Mouse (Mus musculus) forebrain, postnatal 0 days (tissue): ENCODE measurements around the gene Prss29. TPM values are rescaled to one million over a fixed set of nuclear protein-coding genes. Genes with fewer than 3 reads are reported as not detected.

Experiments used
- ATAC-seq: fragments of 200-750 bp; cut with Nextera tagmentation; 2 replicates; pipeline ENCODE4 v1.8.0; 2017; ENCODE audit warnings: mild to moderate bottlenecking, moderate library complexity
- DNase-seq: peaks from one replicate; pipeline ENCODE4 v3.0.0-alpha.2; 2015
- H3K27ac ChIP-seq: fragments of 300-500 bp; sonication (generic); 2 replicates; pipeline ENCODE4 v1.5.1; 2014; ENCODE audit warnings: low read depth, mild to moderate bottlenecking, antibody characterized with exemption, low read length, moderate library complexity, mixed read lengths
- H3K27me3 ChIP-seq: fragments of 300-500 bp; sonication (generic); 2 replicates; pipeline ENCODE4 v1.6.1; 2014; ENCODE audit warnings: mild to moderate bottlenecking, low read length, mixed read lengths; ENCODE audit not compliant: insufficient read depth
- H3K36me3 ChIP-seq: fragments of 300-500 bp; sonication (generic); 2 replicates; pipeline ENCODE4 v1.6.1; 2014; ENCODE audit warnings: mild to moderate bottlenecking, moderate library complexity; ENCODE audit not compliant: insufficient read depth
- H3K4me1 ChIP-seq: fragments of 300-500 bp; sonication (generic); 2 replicates; pipeline ENCODE4 v1.6.1; 2014; ENCODE audit warnings: antibody characterized with exemption; ENCODE audit not compliant: insufficient read depth
- H3K4me2 ChIP-seq: fragments of 300-500 bp; sonication (generic); 2 replicates; pipeline ENCODE4 v1.6.1; 2014; ENCODE audit warnings: low read depth, mild to moderate bottlenecking, moderate library complexity
- H3K4me3 ChIP-seq: fragments of 300-500 bp; sonication (generic); 2 replicates; pipeline ENCODE4 v1.5.1; 2014; ENCODE audit warnings: low read depth, low read length, mixed read lengths
- H3K9ac ChIP-seq: fragments of 300-500 bp; sonication (generic); 2 replicates; pipeline ENCODE4 v1.6.1; 2014; ENCODE audit warnings: mild to moderate bottlenecking
- H3K9me3 ChIP-seq: fragments of 300-500 bp; sonication (generic); 2 replicates; pipeline ENCODE4 v1.6.1; 2016; ENCODE audit warnings: low read length
- CTCF ChIP-seq: sonication (generic); IDR thresholded peaks from 2 replicates; pipeline ENCODE4 v1.5.1; 2016; ENCODE audit warnings: antibody characterized with exemption, control low read depth, low read depth
- WGBS: fragments of 180-500 bp; shearing (Covaris S2); extraction: QIAGEN DNeasy Blood & Tissue Kit; methylation state at CpG from one replicate; pipeline ENCODE4 v1.1.7; 2014; 5-methylcytosine and 5-hydroxymethylcytosine counted together
- polyA plus RNA-seq: library from polyadenylated mRNA; unstranded; fragments of >200 nt; fragmentation: Nextera tagmentation; extraction: Ambion mirVana; gene quantifications from 2 replicates; pipeline ENCODE4 v1.2.1, GENCODE M21; 2015
- total RNA-seq: library from RNA; depleted of rRNA; stranded (reverse); fragments of >200 nt; gene quantifications from 2 replicates; pipeline ENCODE4 v1.2.3, GENCODE M21; 2014

The Prss29 gene
- total and polyA plus RNA-seq, 2 experiments from 2014 or later, result not detected

DNA sequence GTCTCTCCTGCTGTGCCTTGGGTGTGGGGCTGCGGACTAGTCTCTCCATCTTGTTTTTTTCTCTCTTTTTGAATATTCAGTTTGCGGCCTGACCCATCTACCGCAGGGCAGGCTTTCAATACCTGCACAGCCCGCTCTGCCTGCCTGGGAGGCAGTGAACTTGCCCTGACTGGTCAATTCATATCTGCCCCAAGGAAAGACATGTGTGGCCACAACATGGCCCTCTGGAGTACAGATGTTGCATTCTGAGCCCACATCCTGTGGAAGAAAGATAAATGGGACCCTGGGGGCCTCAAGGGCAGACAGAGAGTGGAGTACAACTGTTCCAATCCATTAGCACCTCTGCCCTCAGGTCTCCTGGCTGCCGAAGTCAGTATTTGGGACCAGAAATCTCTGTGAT lies 20.4 kb upstream of the Prss29 start, which contains the start of gene Prss34:
Gene Prss34, plus strand, starts transcription at position 301 of the 400 bp plus-strand sequence.
- no peak for TF ChIP-seq CTCF
- no peak within 1 kb of the TSS for H3K9ac ChIP-seq
- ATAC-seq (no peak), DNase-seq (no peak)
- H3K27ac ChIP-seq, result no peak within 1 kb of the TSS
- H3K9me3 ChIP-seq, result no peaks in the 10 kb centered on the region
- no peak within 1 kb of the TSS for H3K4me2 ChIP-seq
- H3K4me3 ChIP-seq, result no peak within 1 kb of the TSS
- H3K36me3 ChIP-seq, result no peaks in the 10 kb centered on the region
- no peaks in the 10 kb centered on the region for H3K4me1 ChIP-seq
- WGBS, result 90% methylated on average over 5 of the region's 5 CpGs
- H3K27me3 ChIP-seq, result no peaks in the 10 kb centered on the region

DNA sequence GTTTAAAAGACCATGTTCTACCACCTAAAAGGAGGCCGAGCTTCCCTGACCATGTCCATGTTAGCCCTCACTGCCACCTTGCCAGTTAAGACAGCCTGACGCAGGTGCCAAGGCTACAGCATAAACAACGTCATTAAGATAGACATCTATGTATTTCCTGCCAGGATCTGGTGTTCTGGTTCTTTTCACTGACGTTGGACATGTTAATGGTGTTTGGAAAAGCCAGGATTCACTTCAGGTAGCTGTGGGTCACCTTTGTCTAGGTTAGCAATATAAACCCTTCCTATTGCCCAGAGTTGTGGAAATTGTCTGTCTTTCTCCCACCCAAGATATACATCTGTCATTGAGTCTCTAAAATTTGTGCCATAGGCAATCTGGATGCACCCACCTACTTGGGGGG lies 10.1 kb upstream of the Prss29 start, which contains the start of gene Prss28:
Gene Prss28, plus strand, starts transcription at position 301 of the 400 bp plus-strand sequence.
- no peak for ATAC-seq
- H3K27ac ChIP-seq, result no peak within 1 kb of the TSS

DNA sequence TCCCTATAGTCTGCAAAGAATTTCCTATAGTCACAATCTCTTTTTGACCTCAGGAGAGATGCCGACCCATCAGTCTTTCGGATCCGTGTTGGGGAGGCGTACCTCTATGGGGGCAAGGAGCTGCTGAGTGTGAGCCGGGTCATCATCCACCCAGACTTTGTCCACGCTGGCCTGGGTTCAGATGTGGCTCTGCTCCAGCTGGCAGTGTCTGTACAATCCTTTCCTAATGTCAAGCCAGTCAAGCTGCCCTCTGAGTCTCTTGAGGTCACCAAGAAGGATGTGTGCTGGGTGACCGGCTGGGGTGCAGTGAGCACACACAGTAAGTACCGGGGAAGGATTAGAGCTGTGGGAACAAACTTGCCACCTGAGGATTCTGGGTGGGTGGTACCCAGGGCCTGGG lies 2.4 kb downstream of the Prss29 start:
- H3K4me2 ChIP-seq, result no peak overlapping the region
- ATAC-seq, result no peak
- no peak for TF ChIP-seq CTCF
- no peak for DNase-seq
- no peaks in the 10 kb centered on the region for H3K9me3 ChIP-seq
- H3K27me3 ChIP-seq, result no peaks in the 10 kb centered on the region
- no peak overlapping the region for H3K4me3 ChIP-seq
- H3K27ac ChIP-seq, result no peak overlapping the region
- H3K36me3 ChIP-seq, result no peaks in the 10 kb centered on the region
- 93% methylated on average over 8 of the region's 8 CpGs for WGBS
- no peak overlapping the region for H3K9ac ChIP-seq
- H3K4me1 ChIP-seq, result no peaks in the 10 kb centered on the region

More for the DNA sequence above, 10.1 kb upstream of the Prss29 start, which contains the start of gene Prss28:
- H3K4me2 ChIP-seq, result no peak within 1 kb of the TSS
- H3K4me1 ChIP-seq, result no peaks in the 10 kb centered on the region
- no peak within 1 kb of the TSS for H3K9ac ChIP-seq
- no peaks in the 10 kb centered on the region for H3K9me3 ChIP-seq
- no peak within 1 kb of the TSS for H3K4me3 ChIP-seq
- TF ChIP-seq CTCF, result no peak
- no peak for DNase-seq
- no peaks in the 10 kb centered on the region for H3K36me3 ChIP-seq
- H3K27me3 ChIP-seq, result no peaks in the 10 kb centered on the region
- WGBS, result 81% methylated on average over 4 of the region's 4 CpGs

DNA sequence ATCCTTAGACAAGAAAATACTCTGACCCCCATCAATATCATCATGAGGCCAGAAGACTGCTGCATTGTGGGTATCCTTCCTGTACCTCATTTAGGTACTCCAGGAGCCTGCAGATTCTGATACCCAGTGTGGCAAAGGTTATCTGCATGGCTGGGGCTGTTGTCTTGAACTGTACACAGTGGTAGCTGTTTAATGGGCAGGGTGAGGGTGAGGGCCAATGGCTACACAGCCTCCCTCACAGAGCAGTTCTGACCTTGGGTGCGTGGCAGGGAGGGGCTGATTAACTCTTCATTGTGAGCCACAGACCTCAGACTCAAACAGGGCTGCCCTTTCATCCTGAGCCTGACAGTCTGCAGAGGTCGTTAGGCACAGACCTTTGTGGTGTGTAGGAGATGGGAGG lies 4.5 kb downstream of the Prss29 start:
- no peaks in the 10 kb centered on the region for H3K36me3 ChIP-seq
- H3K27me3 ChIP-seq, result no peaks in the 10 kb centered on the region
- DNase-seq, result no peak
- H3K9me3 ChIP-seq, result no peaks in the 10 kb centered on the region
- H3K4me3 ChIP-seq, result no peak overlapping the region
- H3K27ac ChIP-seq, result no peak overlapping the region
- no peaks in the 10 kb centered on the region for H3K4me1 ChIP-seq
- no peak for ATAC-seq
- no peak overlapping the region for H3K9ac ChIP-seq
- no peak for TF ChIP-seq CTCF
- 10% methylated on average over 2 of the region's 2 CpGs for WGBS
- H3K4me2 ChIP-seq, result no peak overlapping the region

DNA sequence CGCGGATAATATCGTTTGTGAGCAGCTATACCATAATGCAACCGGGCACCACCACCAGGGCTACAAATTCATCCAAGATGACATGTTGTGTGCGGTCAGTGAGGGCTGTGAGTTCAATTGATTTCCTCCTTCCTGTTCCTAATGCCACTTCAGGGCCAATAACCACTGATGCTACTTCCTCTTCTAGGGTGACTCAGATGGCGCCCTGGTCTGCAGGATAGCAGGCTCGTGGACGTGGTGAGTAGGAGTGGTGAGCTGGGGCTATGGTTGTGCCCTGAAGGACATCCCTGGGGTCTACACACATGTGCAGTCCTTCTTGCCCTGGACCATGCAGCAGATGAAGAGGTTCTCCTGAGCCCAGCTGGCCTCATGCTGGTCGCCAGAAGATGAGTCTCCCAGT lies 13.9 kb downstream of the Prss29 start:
- 87% methylated on average over 9 of the region's 9 CpGs for WGBS
- no peaks in the 10 kb centered on the region for H3K9me3 ChIP-seq
- no peak overlapping the region for H3K9ac ChIP-seq
- ATAC-seq (no peak), DNase-seq (no peak)
- no peaks in the 10 kb centered on the region for H3K4me1 ChIP-seq
- no peak overlapping the region for H3K4me2 ChIP-seq
- no peaks in the 10 kb centered on the region for H3K36me3 ChIP-seq
- no peak overlapping the region for H3K4me3 ChIP-seq
- H3K27me3 ChIP-seq, result no peaks in the 10 kb centered on the region; the same call in 1 of the 2 replicates
- H3K27ac ChIP-seq, result no peak overlapping the region
- no peak for TF ChIP-seq CTCF

DNA sequence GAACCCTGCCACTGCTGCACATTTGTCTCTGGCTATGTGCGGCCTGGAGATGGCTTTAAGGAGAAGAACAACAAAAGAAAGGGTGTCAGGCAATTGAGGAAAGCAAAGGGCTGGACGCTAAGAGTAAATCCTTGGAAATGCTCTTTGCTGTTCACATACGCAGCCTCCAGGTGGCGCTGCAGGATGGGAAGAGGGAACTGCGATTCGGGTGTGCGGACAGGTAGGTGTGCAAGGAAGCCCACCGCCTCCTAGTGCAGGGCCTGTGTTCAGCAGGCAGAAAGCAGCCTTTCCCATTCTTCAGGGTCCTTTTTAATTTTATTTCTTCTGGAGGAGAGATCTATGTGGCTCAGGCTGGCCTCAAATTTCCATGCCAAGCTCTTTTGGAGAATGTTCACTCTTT lies 15.5 kb downstream of the Prss29 start:
- H3K9me3 ChIP-seq, result no peaks in the 10 kb centered on the region
- H3K4me1 ChIP-seq, result no peaks in the 10 kb centered on the region
- peak; percentile 99 for TF ChIP-seq CTCF
- H3K27ac ChIP-seq, result no peak overlapping the region
- ATAC-seq (peak; percentile 82), DNase-seq (peak; percentile 89)
- no peak overlapping the region for H3K9ac ChIP-seq
- H3K4me3 ChIP-seq, result no peak overlapping the region
- no peaks in the 10 kb centered on the region; the same call in 1 of the 2 replicates for H3K27me3 ChIP-seq
- 1% methylated on average over 8 of the region's 8 CpGs for WGBS
- no peak overlapping the region for H3K4me2 ChIP-seq
- no peaks in the 10 kb centered on the region for H3K36me3 ChIP-seq

DNA sequence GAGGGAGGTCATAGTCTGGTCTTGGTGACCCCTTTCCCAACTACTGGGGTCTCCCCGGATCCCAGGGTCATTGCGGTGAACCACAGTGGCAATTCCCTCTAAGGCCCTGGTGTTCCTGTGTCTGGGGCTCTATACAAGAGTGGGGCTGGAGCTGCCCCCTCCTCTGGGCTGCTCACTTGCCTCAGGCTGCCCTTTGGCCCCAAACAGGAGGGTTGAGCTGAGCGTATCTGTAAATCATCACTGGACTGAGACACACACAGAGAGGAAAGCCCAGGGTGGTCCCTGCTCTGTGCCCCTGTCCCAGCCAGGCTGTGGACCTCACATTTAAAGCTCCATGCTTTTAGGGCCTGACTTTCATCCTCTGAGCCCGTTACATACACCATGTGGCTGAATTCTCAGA lies 19.8 kb downstream of the Prss29 start:
- no peak for TF ChIP-seq CTCF
- no peaks in the 10 kb centered on the region for H3K9me3 ChIP-seq
- H3K27ac ChIP-seq, result no peak overlapping the region
- no peak overlapping the region for H3K9ac ChIP-seq
- no peaks in the 10 kb centered on the region for H3K27me3 ChIP-seq
- H3K36me3 ChIP-seq, result no peaks in the 10 kb centered on the region
- no peak overlapping the region for H3K4me3 ChIP-seq
- WGBS, result 86% methylated on average over 4 of the region's 4 CpGs
- DNase-seq (no peak), ATAC-seq (no peak)
- no peak overlapping the region for H3K4me2 ChIP-seq
- H3K4me1 ChIP-seq, result no peaks in the 10 kb centered on the region
